Mouse (Mus musculus) kidney, embryonic 14.5 days (tissue): ENCODE results near the gene Tmem132c. TPM values are rescaled to one million over a fixed set of nuclear protein-coding genes. Genes with fewer than 3 reads are reported as not detected.

ENCODE experiments used
- ATAC-seq: fragments of 200-750 bp; cut with Nextera tagmentation; 2 replicates; pipeline ENCODE4 v1.8.0; 2017; ENCODE audit warnings: moderate number of reproducible peaks, mild to moderate bottlenecking, moderate TSS enrichment, moderate library complexity; ENCODE audit not compliant: low FRiP score, low TSS enrichment
- H3K27ac ChIP-seq: fragments of 300-500 bp; sonication (generic); 2 replicates; pipeline ENCODE4 v1.5.1; 2014; ENCODE audit warnings: low read depth, mild to moderate bottlenecking, low read length, moderate library complexity, mixed read lengths
- H3K27me3 ChIP-seq: fragments of 300-500 bp; sonication (generic); 2 replicates; pipeline ENCODE4 v1.6.1; 2014; ENCODE audit warnings: mild to moderate bottlenecking, low read length; ENCODE audit not compliant: control insufficient read depth, insufficient read depth
- H3K36me3 ChIP-seq: fragments of 300-500 bp; sonication (generic); 2 replicates; pipeline ENCODE4 v1.6.1; 2014; ENCODE audit warnings: low read length, mixed read lengths; ENCODE audit not compliant: control insufficient read depth, insufficient read depth
- H3K4me1 ChIP-seq: fragments of 300-500 bp; sonication (generic); 2 replicates; pipeline ENCODE4 v1.6.1; 2014; ENCODE audit warnings: low read length, mixed read lengths; ENCODE audit not compliant: control insufficient read depth, insufficient read depth
- H3K4me2 ChIP-seq: fragments of 300-500 bp; sonication (generic); replicated peaks from 2 replicates; pipeline ENCODE4 v1.6.1; 2014; ENCODE audit warnings: low read depth, mild to moderate bottlenecking, low read length
- H3K4me3 ChIP-seq: fragments of 300-500 bp; sonication (generic); 2 replicates; pipeline ENCODE4 v1.5.1; 2014; ENCODE audit warnings: mild to moderate bottlenecking, low read length
- H3K9ac ChIP-seq: fragments of 300-500 bp; sonication (generic); 2 replicates; pipeline ENCODE4 v1.6.1; 2014; ENCODE audit warnings: low read depth, mild to moderate bottlenecking, low read length, moderate library complexity
- H3K9me3 ChIP-seq: fragments of 300-500 bp; sonication (generic); 2 replicates; pipeline ENCODE4 v1.6.1; 2016; ENCODE audit warnings: low read length; ENCODE audit not compliant: control insufficient read depth
- WGBS: fragments of 180-500 bp; shearing (Covaris S2); extraction: QIAGEN DNeasy Blood & Tissue Kit; methylation state at CpG from one replicate; pipeline ENCODE4 v1.1.7; 2014; 5-methylcytosine and 5-hydroxymethylcytosine counted together
- polyA plus RNA-seq: library from polyadenylated mRNA; unstranded; fragments of >200 nt; fragmentation: Nextera tagmentation; extraction: Ambion mirVana; gene quantifications from 2 replicates; pipeline ENCODE4 v1.2.1, GENCODE M21; 2014

Gene Tmem132c
- polyA plus RNA-seq, 1 experiment from 2014 or later: 0.77 TPM

DNA sequence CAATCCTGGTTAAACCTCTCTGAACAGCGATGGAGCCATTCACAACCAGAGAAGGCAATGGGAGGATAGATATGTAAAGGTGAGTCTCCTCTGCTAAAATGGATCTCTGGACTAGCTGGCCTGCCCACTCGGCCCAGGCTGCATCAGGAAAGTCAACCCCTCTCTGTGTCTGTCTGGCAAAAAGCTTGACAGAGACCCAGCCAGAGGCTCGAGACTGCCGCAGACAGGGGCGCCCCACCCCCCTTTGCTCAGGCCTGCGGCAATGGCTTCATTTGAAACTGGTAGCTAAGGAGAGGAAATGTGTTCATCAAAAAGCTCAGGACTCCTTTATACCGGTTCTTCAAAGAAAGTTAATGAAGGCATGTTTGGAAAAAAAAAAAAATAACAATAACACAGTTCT is 156.4 kb downstream of the Tmem132c start:
- no peak overlapping the region for H3K9ac ChIP-seq
- H3K9me3 ChIP-seq: no peaks in the 10 kb centered on the region
- H3K4me3 ChIP-seq: no peak overlapping the region
- no peaks in the 10 kb centered on the region for H3K27me3 ChIP-seq
- no peak overlapping the region for H3K27ac ChIP-seq
- no peak overlapping the region for H3K4me2 ChIP-seq
- H3K4me1 ChIP-seq: no peaks in the 10 kb centered on the region
- no peak for ATAC-seq
- H3K36me3 ChIP-seq: no peaks in the 10 kb centered on the region
- 19% methylated on average over 7 of the region's 7 CpGs for WGBS

DNA sequence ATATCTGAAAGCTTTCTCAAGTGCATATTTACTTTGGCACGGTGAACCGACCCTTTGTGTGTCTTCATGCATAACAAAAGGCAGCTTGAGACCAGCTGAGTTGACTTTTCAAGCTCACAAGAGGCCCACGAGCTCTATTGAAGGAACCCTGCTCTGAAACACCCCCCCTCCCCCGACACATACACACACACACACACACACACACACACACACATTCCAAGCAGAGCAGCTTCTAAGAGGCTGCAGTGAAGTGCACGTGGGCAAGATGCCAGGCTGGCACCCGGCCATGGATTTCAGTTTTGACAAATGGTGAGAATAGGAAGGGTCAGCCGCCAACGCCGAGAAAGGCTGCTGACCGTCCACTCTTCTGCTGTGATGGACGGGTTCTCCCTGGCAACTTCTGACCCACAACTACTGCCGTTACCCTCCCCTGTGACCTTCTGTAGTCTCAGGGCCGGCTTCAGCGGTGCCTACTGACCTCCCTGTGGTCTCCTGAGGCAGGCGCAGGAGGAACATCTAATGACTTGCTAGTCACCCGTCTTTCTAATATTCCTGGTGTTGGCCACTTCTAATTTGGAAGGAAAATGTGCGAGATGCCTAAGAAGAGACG is 163.9 kb downstream of the Tmem132c start:
- no peak overlapping the region for H3K4me2 ChIP-seq
- no peak overlapping the region for H3K9ac ChIP-seq
- peaks cover 9% of the 10 kb centered on the region; the same call in 1 of the 2 replicates for H3K4me1 ChIP-seq
- no peaks in the 10 kb centered on the region for H3K27me3 ChIP-seq
- peak; percentile 79; the same call in 1 of the 2 replicates for ATAC-seq
- no peak overlapping the region for H3K4me3 ChIP-seq
- H3K9me3 ChIP-seq: no peaks in the 10 kb centered on the region
- H3K36me3 ChIP-seq: no peaks in the 10 kb centered on the region
- H3K27ac ChIP-seq: no peak overlapping the region
- WGBS: 24% methylated on average over 18 of the region's 18 CpGs

DNA sequence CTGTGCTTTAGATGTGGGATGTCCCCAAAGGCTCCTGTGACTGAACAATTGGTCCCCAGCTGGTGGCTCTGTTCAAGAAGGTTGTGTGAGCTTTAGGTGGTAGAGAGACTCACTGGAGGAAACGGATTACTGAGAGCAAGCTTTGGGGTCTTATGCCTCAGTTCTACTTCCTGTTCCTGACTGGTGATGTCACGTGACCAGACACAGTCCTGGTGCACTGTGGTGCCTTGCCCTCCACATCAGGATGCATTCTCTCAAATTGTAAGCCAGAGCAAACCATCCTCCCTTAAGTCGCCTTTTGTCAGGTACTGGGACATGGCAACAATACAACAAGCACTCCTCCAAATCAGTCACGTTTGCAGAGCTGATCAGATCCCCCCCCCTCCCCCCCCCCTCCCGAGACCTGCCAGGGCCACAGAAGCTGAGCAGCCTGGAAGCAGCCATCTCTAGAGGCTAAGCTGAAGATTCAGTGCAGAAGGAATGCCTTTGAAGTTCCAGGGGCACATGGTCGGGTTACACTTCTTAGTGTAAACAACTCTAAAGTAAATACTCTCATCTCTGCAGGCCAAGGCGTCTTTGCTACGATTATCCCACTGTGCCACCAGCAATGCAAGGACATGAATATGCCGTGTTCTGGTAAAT is 164.5 kb downstream of the Tmem132c start:
- no peaks in the 10 kb centered on the region for H3K36me3 ChIP-seq
- no peaks in the 10 kb centered on the region for H3K27me3 ChIP-seq
- H3K9me3 ChIP-seq: no peaks in the 10 kb centered on the region
- no peak overlapping the region for H3K27ac ChIP-seq
- WGBS: 14% methylated on average over 9 of the region's 9 CpGs
- ATAC-seq: peak; percentile 78; the same call in 1 of the 2 replicates
- H3K4me1 ChIP-seq: peaks cover 9% of the 10 kb centered on the region; the same call in 1 of the 2 replicates
- no peak overlapping the region for H3K4me2 ChIP-seq
- no peak overlapping the region for H3K4me3 ChIP-seq
- no peak overlapping the region for H3K9ac ChIP-seq

DNA sequence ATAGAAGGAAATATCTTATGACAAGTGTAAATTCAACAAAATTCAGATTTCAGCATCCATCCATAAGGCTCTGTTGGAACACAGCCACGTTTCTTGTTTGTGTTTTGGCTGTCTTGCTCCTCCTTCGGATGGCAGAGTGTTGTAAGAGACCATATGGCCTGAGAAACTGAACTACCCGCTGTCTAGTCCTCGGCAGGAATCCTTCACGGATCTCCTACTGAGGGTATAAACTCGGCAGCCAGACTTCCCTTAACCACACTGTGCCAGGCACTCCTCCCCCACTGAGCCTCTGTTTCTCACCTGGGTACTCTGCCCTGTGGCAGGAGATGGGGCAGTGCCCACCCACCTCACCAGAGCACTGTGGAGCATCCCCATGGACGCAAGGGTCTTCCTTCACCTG is 174.9 kb downstream of the Tmem132c start:
- H3K4me2 ChIP-seq: no peak overlapping the region
- no peaks in the 10 kb centered on the region for H3K4me1 ChIP-seq
- WGBS: 34% methylated on average over 7 of the region's 7 CpGs
- no peak for ATAC-seq
- H3K4me3 ChIP-seq: no peak overlapping the region
- H3K27me3 ChIP-seq: no peaks in the 10 kb centered on the region
- no peaks in the 10 kb centered on the region for H3K36me3 ChIP-seq
- H3K9me3 ChIP-seq: no peaks in the 10 kb centered on the region
- no peak overlapping the region for H3K9ac ChIP-seq
- no peak overlapping the region for H3K27ac ChIP-seq

DNA sequence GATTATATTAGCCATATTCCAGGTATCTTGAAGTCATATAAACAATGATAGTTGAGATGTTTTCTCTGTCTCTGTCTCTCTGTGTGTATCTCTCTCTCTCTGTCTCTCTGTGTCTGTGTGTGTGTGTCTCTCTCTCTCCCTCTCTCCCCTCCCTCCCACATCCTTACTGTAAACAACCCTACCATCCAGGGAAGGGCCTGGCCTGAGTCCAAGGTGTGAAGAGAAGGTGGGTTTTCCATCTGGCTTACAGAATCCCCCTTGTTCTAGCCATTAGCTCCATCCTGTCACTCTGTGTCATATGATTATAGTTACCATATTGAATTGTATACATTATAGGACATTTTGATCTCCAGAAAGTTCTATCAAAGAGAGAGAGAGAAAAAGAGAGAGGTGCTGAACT is 182.3 kb downstream of the Tmem132c start:
- no peaks in the 10 kb centered on the region for H3K9me3 ChIP-seq
- no peaks in the 10 kb centered on the region for H3K36me3 ChIP-seq
- no peaks in the 10 kb centered on the region for H3K4me1 ChIP-seq
- H3K9ac ChIP-seq: no peak overlapping the region
- no peak overlapping the region for H3K4me2 ChIP-seq
- no peak overlapping the region for H3K4me3 ChIP-seq
- no peaks in the 10 kb centered on the region for H3K27me3 ChIP-seq
- no peak for ATAC-seq
- no peak overlapping the region for H3K27ac ChIP-seq

DNA sequence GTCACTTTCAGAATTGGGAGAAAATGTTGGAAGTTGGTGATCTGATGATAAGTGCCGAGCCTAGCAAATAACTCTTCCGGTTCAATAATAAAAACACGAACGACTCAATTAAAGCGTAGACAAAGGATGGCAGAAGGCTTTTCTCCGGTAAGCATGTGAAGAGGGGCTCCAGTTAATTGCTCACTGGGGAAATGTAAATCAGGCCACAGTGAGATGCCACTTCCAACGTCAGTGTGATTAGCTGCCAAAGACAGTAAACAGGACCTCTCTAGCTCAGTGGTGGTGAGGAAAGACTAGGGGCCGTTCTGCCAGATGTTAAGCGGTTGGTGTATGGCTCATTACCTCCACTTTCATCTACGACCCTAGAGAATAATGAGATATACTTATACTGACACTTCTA is 187.5 kb downstream of the Tmem132c start:
- Histone ChIP-seq H3K36me3 (no peaks in the 10 kb centered on the region), H3K9me3 (no peaks in the 10 kb centered on the region), H3K9ac (no peak overlapping the region), H3K4me2 (no peak overlapping the region), H3K4me1 (no peaks in the 10 kb centered on the region), H3K27me3 (no peaks in the 10 kb centered on the region), H3K27ac (no peak overlapping the region), H3K4me3 (no peak overlapping the region)
- ATAC-seq: no peak
- WGBS: 52% methylated on average over 10 of the region's 10 CpGs

DNA sequence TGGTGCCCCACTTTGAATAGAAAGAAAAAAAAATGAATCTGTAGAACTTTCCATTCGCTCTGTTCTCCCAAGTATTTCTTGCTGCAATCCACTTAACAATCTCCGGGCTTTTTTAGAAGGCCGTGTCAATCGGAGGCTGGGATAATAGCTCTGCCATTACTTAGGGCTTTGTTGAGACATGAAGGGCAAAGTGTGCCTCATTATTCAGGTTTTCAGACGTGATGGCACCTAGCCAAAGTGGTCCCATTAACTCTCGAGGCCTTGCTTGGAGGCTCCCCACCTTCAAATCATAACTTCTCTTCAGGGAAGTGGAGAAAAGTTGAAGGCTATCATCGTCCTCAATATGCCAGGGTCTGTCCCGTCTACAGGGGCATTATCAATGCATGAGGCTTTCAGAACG is 190.0 kb downstream of the Tmem132c start:
- Histone ChIP-seq H3K9ac (no peak overlapping the region), H3K27me3 (no peaks in the 10 kb centered on the region), H3K4me3 (no peak overlapping the region), H3K4me1 (no peaks in the 10 kb centered on the region), H3K36me3 (no peaks in the 10 kb centered on the region), H3K9me3 (no peaks in the 10 kb centered on the region), H3K4me2 (no peak overlapping the region), H3K27ac (no peak overlapping the region)
- 79% methylated on average over 9 of the region's 9 CpGs for WGBS
- ATAC-seq: no peak

DNA sequence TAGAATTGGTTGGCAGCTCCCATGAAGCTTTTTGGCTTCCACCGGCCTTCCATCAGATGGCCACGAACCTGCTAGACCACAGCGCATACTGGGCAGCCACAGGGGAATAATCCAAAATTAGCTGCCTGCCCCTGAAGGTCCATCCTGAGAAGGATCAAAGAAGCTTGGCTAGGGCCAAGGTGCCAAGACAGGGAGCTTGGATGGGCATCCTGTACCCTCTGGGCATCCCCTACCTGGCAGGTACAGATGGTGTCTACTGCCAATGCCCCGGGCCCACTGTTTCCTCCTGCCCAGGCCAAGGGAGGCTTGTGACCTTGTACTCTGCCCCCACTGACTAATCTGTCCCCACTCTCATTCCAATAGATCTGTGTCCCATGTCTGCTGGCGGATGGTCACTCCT is 195.2 kb downstream of the Tmem132c start:
- 96% methylated on average over 5 of the region's 5 CpGs for WGBS
- H3K27ac ChIP-seq: no peak overlapping the region
- H3K27me3 ChIP-seq: no peaks in the 10 kb centered on the region
- H3K4me3 ChIP-seq: no peak overlapping the region
- no peak overlapping the region for H3K9ac ChIP-seq
- no peaks in the 10 kb centered on the region for H3K4me1 ChIP-seq
- H3K9me3 ChIP-seq: peaks cover 8% of the 10 kb centered on the region; the same call in 1 of the 2 replicates
- ATAC-seq: no peak
- H3K4me2 ChIP-seq: no peak overlapping the region
- no peaks in the 10 kb centered on the region for H3K36me3 ChIP-seq

DNA sequence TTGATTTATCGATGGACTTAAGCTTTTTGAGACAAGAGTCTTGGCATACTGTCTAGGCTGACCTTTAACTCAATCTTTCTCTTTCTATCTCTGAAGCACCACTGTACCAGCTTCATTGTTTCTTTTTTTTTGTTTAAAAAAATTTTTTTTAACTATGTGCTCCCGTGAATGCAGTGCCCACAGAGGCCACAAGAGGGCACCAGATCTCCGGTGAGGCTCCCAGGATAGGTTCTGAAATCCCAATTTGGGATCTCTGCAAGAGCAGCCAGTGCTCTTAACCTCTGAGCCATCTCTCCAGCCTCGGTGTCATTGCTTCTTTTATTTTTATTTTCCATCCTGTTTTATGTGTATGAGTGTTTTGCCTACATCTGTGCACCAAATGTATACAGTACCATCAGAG is 197.0 kb downstream of the Tmem132c start:
- H3K9me3 ChIP-seq: peaks cover 8% of the 10 kb centered on the region; the same call in 1 of the 2 replicates
- no peaks in the 10 kb centered on the region for H3K27me3 ChIP-seq
- H3K4me1 ChIP-seq: no peaks in the 10 kb centered on the region
- no peak overlapping the region for H3K9ac ChIP-seq
- no peak overlapping the region for H3K27ac ChIP-seq
- ATAC-seq: no peak
- no peaks in the 10 kb centered on the region for H3K36me3 ChIP-seq
- 90% methylated on average over 4 of the region's 4 CpGs for WGBS
- H3K4me3 ChIP-seq: no peak overlapping the region
- no peak overlapping the region for H3K4me2 ChIP-seq
